In the genomic region with DNA sequence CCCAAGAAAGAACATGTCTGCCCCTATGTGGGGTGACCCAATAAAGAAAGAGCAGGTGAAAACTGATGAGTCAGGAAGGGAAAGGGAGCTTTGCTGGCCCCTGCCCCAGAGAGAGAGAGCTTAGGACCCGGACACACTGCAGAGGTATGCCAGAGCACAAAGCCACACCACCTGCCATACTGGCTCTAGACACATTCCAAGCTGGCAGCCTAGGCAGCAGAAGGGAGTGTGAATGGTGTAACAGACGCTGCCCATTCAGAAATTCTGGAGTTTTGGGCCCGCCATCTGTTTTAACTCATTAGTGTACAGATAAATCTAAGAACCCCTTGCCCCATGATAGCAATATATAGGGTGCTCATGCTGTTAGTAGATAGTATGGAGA, we compare ENCODE assay signal across 15 mouse cellular contexts.
DNase-seq lines count a peak whose midpoint lies in the region; ATAC-seq and TF ChIP-seq lines count a peak whose summit lies in the region.
"Had no signal": no experiment of that assay in that cellular context is flagged by ENCODE, and none has a peak within 500 bp of the region (broad histone marks: within the 10 kb centered on the region; RNA-seq: fewer than 3 reads in every experiment).

No protein-coding gene starts in this region.

- TF ChIP-seq CTCF in cerebellum, adult 2 months (IDR thresholded peaks at IDR 0.05; ENCODE audit: borderline replicate concordance, insufficient read depth, low read depth, low read length): no peak
- TF ChIP-seq CTCF in midbrain, postnatal 0 days (IDR thresholded peaks at IDR 0.05): no peak

- no peak overlapping the region for H3K27ac ChIP-seq in midbrain, embryonic 12.5 days (replicated peaks)
- no peak overlapping the region for H3K27ac ChIP-seq in midbrain, embryonic 10.5 days (replicated peaks)
- no peak overlapping the region for H3K27ac ChIP-seq in cerebellum, adult 2 months (ENCODE audit: insufficient read depth, low read length)
- no peak overlapping the region for H3K27ac ChIP-seq in forebrain, embryonic 14.5 days (ENCODE audit: low read depth, low read length)
- H3K27ac ChIP-seq in midbrain, postnatal 0 days (ENCODE audit: low read depth, low read length): no peak overlapping the region
- H3K27ac ChIP-seq in heart, embryonic 11.5 days (ENCODE audit: low read depth, low read length): no peak overlapping the region
- H3K27ac ChIP-seq: embryonic facial prominence, embryonic 10.5 days; heart, embryonic 13.5 days; hindbrain, embryonic 15.5 days; kidney, embryonic 15.5 days; limb, embryonic 13.5 days; lung, embryonic 15.5 days had no signal

- H3K27me3 ChIP-seq in midbrain, embryonic 12.5 days: no peaks in the 10 kb centered on the region
- H3K27me3 ChIP-seq in midbrain, embryonic 10.5 days (ENCODE audit: low read depth, poor library complexity, severe bottlenecking): no peaks in the 10 kb centered on the region
- H3K27me3 ChIP-seq in cerebellum, adult 2 months (ENCODE audit: control insufficient read depth, insufficient read depth, low read length): no peaks in the 10 kb centered on the region
- H3K27me3 ChIP-seq in forebrain, embryonic 14.5 days (replicated peaks; ENCODE audit: control insufficient read depth, insufficient read depth, low read length): no peaks in the 10 kb centered on the region
- no peaks in the 10 kb centered on the region for H3K27me3 ChIP-seq in midbrain, postnatal 0 days (ENCODE audit: insufficient read depth, low read length)
- H3K27me3 ChIP-seq in heart, embryonic 11.5 days (ENCODE audit: control insufficient read depth, insufficient read depth, low read length): no peaks in the 10 kb centered on the region
- H3K27me3 ChIP-seq: heart, embryonic 13.5 days; hindbrain, embryonic 15.5 days; kidney, embryonic 15.5 days; limb, embryonic 13.5 days; lung, embryonic 15.5 days had no signal

- no peak overlapping the region for H3K9ac ChIP-seq in midbrain, embryonic 12.5 days (replicated peaks)
- no peak overlapping the region for H3K9ac ChIP-seq in forebrain, embryonic 14.5 days (ENCODE audit: low read length)
- no peak overlapping the region for H3K9ac ChIP-seq in midbrain, postnatal 0 days (replicated peaks; ENCODE audit: low read length, poor library complexity, severe bottlenecking)
- H3K9ac ChIP-seq in heart, embryonic 11.5 days (ENCODE audit: low read depth, low read length): no peak overlapping the region
- H3K9ac ChIP-seq: heart, embryonic 13.5 days; hindbrain, embryonic 15.5 days; kidney, embryonic 15.5 days; limb, embryonic 13.5 days; lung, embryonic 15.5 days had no signal

- no peak overlapping the region for H3K4me2 ChIP-seq in midbrain, embryonic 12.5 days (replicated peaks)
- no peak overlapping the region for H3K4me2 ChIP-seq in forebrain, embryonic 14.5 days (ENCODE audit: low read length)
- no peak overlapping the region for H3K4me2 ChIP-seq in midbrain, postnatal 0 days (ENCODE audit: low read depth, low read length, poor library complexity, severe bottlenecking)
- H3K4me2 ChIP-seq in heart, embryonic 11.5 days: no peak overlapping the region
- H3K4me2 ChIP-seq: heart, embryonic 13.5 days; hindbrain, embryonic 15.5 days; kidney, embryonic 15.5 days; limb, embryonic 13.5 days; lung, embryonic 15.5 days had no signal

- no peaks in the 10 kb centered on the region for H3K9me3 ChIP-seq in midbrain, embryonic 12.5 days
- H3K9me3 ChIP-seq in midbrain, embryonic 10.5 days (replicated peaks): no peaks in the 10 kb centered on the region
- H3K9me3 ChIP-seq in forebrain, embryonic 14.5 days (replicated peaks; ENCODE audit: control insufficient read depth, low read length): no peaks in the 10 kb centered on the region
- no peaks in the 10 kb centered on the region for H3K9me3 ChIP-seq in midbrain, postnatal 0 days (ENCODE audit: low read length)
- H3K9me3 ChIP-seq in heart, embryonic 11.5 days (replicated peaks; ENCODE audit: control insufficient read depth, low read length): no peaks in the 10 kb centered on the region
- H3K9me3 ChIP-seq: embryonic facial prominence, embryonic 10.5 days; heart, embryonic 13.5 days; hindbrain, embryonic 15.5 days; kidney, embryonic 15.5 days; limb, embryonic 13.5 days; lung, embryonic 15.5 days had no signal

- no peak overlapping the region for H3K4me3 ChIP-seq in midbrain, embryonic 12.5 days
- no peak overlapping the region for H3K4me3 ChIP-seq in midbrain, embryonic 10.5 days
- H3K4me3 ChIP-seq in cerebellum, adult 2 months (replicated peaks; ENCODE audit: insufficient read depth, low read depth, low read length): no peak overlapping the region
- no peak overlapping the region for H3K4me3 ChIP-seq in forebrain, embryonic 14.5 days (ENCODE audit: low read depth, low read length)
- no peak overlapping the region for H3K4me3 ChIP-seq in midbrain, postnatal 0 days (ENCODE audit: low read depth, low read length)
- no peak overlapping the region for H3K4me3 ChIP-seq in heart, embryonic 11.5 days (ENCODE audit: low read depth, low read length)
- H3K4me3 ChIP-seq: embryonic facial prominence, embryonic 10.5 days; heart, embryonic 13.5 days; hindbrain, embryonic 15.5 days; kidney, embryonic 15.5 days; limb, embryonic 13.5 days; lung, embryonic 15.5 days had no signal

- WGBS in midbrain, embryonic 12.5 days: 52% methylated on average over 3 of the region's 3 CpGs
- WGBS in midbrain, embryonic 10.5 days: 57% methylated on average over 3 of the region's 3 CpGs
- WGBS in cerebellum, adult 2 months: 12% methylated on average over 3 of the region's 3 CpGs
- WGBS in forebrain, embryonic 14.5 days: 31% methylated on average over 3 of the region's 3 CpGs
- WGBS in midbrain, postnatal 0 days: 43% methylated on average over 3 of the region's 3 CpGs
- WGBS in heart, embryonic 11.5 days (ENCODE audit: insufficient replicate concordance): 69% methylated on average over 3 of the region's 3 CpGs

- H3K36me3 ChIP-seq in midbrain, embryonic 12.5 days: no peaks in the 10 kb centered on the region
- no peaks in the 10 kb centered on the region for H3K36me3 ChIP-seq in midbrain, embryonic 10.5 days
- no peaks in the 10 kb centered on the region for H3K36me3 ChIP-seq in forebrain, embryonic 14.5 days (ENCODE audit: control insufficient read depth, insufficient read depth, low read length)
- no peaks in the 10 kb centered on the region for H3K36me3 ChIP-seq in midbrain, postnatal 0 days (ENCODE audit: insufficient read depth, low read length)
- no peaks in the 10 kb centered on the region for H3K36me3 ChIP-seq in heart, embryonic 11.5 days (ENCODE audit: control insufficient read depth, insufficient read depth, low read length)
- H3K36me3 ChIP-seq: embryonic facial prominence, embryonic 10.5 days; heart, embryonic 13.5 days; hindbrain, embryonic 15.5 days; kidney, embryonic 15.5 days; limb, embryonic 13.5 days; lung, embryonic 15.5 days had no signal

- no peaks in the 10 kb centered on the region for H3K4me1 ChIP-seq in midbrain, embryonic 12.5 days
- no peaks in the 10 kb centered on the region for H3K4me1 ChIP-seq in midbrain, embryonic 10.5 days
- H3K4me1 ChIP-seq in cerebellum, adult 2 months (ENCODE audit: control insufficient read depth, insufficient read depth, low read length): no peaks in the 10 kb centered on the region
- H3K4me1 ChIP-seq in forebrain, embryonic 14.5 days (ENCODE audit: control insufficient read depth, insufficient read depth, low read length): no peaks in the 10 kb centered on the region
- H3K4me1 ChIP-seq in midbrain, postnatal 0 days (ENCODE audit: insufficient read depth, low read length): no peaks in the 10 kb centered on the region
- H3K4me1 ChIP-seq in heart, embryonic 11.5 days (ENCODE audit: control insufficient read depth, insufficient read depth, low read length): no peaks in the 10 kb centered on the region
- H3K4me1 ChIP-seq: embryonic facial prominence, embryonic 10.5 days; heart, embryonic 13.5 days; hindbrain, embryonic 15.5 days; kidney, embryonic 15.5 days; limb, embryonic 13.5 days; lung, embryonic 15.5 days had no signal

- TF ChIP-seq POLR2A in cerebellum, adult 2 months (IDR thresholded peaks at IDR 0.05; ENCODE audit: borderline replicate concordance, insufficient read depth, low read length): no peak

- ATAC-seq in midbrain, embryonic 12.5 days (ENCODE audit: low FRiP score, low read depth): 0 out of 2 replicates have a peak, but pooled peaks have one; percentile 45
- peak; percentile 97 for ATAC-seq in forebrain, embryonic 14.5 days
- ATAC-seq in midbrain, postnatal 0 days (ENCODE audit: low FRiP score): peak; percentile 44; the same call in 1 of the 2 replicates
- ATAC-seq in heart, embryonic 11.5 days (replicated peaks; ENCODE audit: insufficient number of reproducible peaks, low FRiP score, low TSS enrichment): no peak

- no peak for DNase-seq in midbrain, embryonic 10.5 days (ENCODE audit: low spot score)
- DNase-seq in cerebellum, adult 2 months: peak; percentile 18 to 48
- peak; percentile 73 for DNase-seq in forebrain, embryonic 14.5 days (ENCODE audit: low spot score)
- DNase-seq in midbrain, postnatal 0 days (ENCODE audit: low spot score): peak; percentile 51
- no peak for DNase-seq in lung, postnatal 10 days
- DNase-seq: gastrocnemius, postnatal 14 days; thymus, postnatal 36 days had no signal

Comparison
In these comparisons a context has a peak if more than half of its experiments do, and no peak if none do; other contexts are left out.
1. DNase-seq: peak in cerebellum, adult 2 months (2 of 2), forebrain, embryonic 14.5 days (single experiment) and midbrain, postnatal 0 days (single experiment); none in midbrain, embryonic 10.5 days (single experiment) and lung, postnatal 10 days (single experiment).